Mouse (Mus musculus) lung, embryonic 15.5 days (tissue): ENCODE results near the gene Atp6v0a4. TPM values are rescaled to one million over a fixed set of nuclear protein-coding genes. Genes with fewer than 3 reads are reported as not detected.

Experiments used
- ATAC-seq: fragments of 200-750 bp; cut with Nextera tagmentation; 2 replicates; pipeline ENCODE4 v1.8.0; 2017; ENCODE audit warnings: moderate number of reproducible peaks, borderline replicate concordance; ENCODE audit not compliant: low FRiP score, low TSS enrichment; ENCODE audit errors: extremely low read depth
- H3K27ac ChIP-seq: fragments of 300-500 bp; sonication (generic); 2 replicates; pipeline ENCODE4 v1.5.1; 2015; ENCODE audit warnings: moderate library complexity, mild to moderate bottlenecking, inconsistent platforms
- H3K27me3 ChIP-seq: fragments of 300-500 bp; sonication (generic); 2 replicates; pipeline ENCODE4 v1.6.1; 2015; ENCODE audit warnings: inconsistent platforms
- H3K36me3 ChIP-seq: fragments of 300-500 bp; sonication (generic); 2 replicates; pipeline ENCODE4 v1.6.1; 2015; ENCODE audit warnings: inconsistent platforms
- H3K4me1 ChIP-seq: fragments of 300-500 bp; sonication (generic); 2 replicates; pipeline ENCODE4 v1.6.1; 2015; ENCODE audit warnings: inconsistent platforms
- H3K4me2 ChIP-seq: fragments of 300-500 bp; sonication (generic); 2 replicates; pipeline ENCODE4 v1.6.1; 2015; ENCODE audit warnings: inconsistent platforms, mild to moderate bottlenecking, moderate library complexity
- H3K4me3 ChIP-seq: fragments of 300-500 bp; sonication (generic); 2 replicates; pipeline ENCODE4 v1.5.1; 2015; ENCODE audit warnings: mild to moderate bottlenecking, inconsistent platforms
- H3K9ac ChIP-seq: fragments of 300-500 bp; sonication (generic); 2 replicates; pipeline ENCODE4 v1.6.1; 2015; ENCODE audit warnings: inconsistent platforms
- H3K9me3 ChIP-seq: fragments of 300-500 bp; sonication (generic); 2 replicates; pipeline ENCODE4 v1.6.1; 2016; ENCODE audit warnings: inconsistent platforms
- WGBS: fragments of 180-500 bp; shearing (Covaris S2); methylation state at CpG from one replicate; pipeline ENCODE4 v1.1.7; 2015; 5-methylcytosine and 5-hydroxymethylcytosine counted together
- polyA plus RNA-seq: library from polyadenylated mRNA; unstranded; fragments of >200 nt; fragmentation: Nextera tagmentation; extraction: Ambion mirVana; gene quantifications from 2 replicates; pipeline ENCODE4 v1.2.1, GENCODE M21; 2015

Gene Atp6v0a4
- polyA plus RNA-seq, 1 experiment from 2014 or later, result 5.9 TPM

GRCm38 (mm10) chr6:38032801-38033566 is 91.4 kb downstream of the Atp6v0a4 start:
- Histone ChIP-seq H3K27ac (peak overlapping the region; percentile 71), H3K9ac (no peak overlapping the region), H3K36me3 (no peaks in the 10 kb centered on the region), H3K9me3 (no peaks in the 10 kb centered on the region), H3K4me1 (peaks cover 19% of the 10 kb centered on the region), H3K4me3 (no peak overlapping the region), H3K27me3 (no peaks in the 10 kb centered on the region), H3K4me2 (no peak overlapping the region)
- ATAC-seq, result no peak
- 57% methylated on average over 5 of the region's 5 CpGs for WGBS

DNA sequence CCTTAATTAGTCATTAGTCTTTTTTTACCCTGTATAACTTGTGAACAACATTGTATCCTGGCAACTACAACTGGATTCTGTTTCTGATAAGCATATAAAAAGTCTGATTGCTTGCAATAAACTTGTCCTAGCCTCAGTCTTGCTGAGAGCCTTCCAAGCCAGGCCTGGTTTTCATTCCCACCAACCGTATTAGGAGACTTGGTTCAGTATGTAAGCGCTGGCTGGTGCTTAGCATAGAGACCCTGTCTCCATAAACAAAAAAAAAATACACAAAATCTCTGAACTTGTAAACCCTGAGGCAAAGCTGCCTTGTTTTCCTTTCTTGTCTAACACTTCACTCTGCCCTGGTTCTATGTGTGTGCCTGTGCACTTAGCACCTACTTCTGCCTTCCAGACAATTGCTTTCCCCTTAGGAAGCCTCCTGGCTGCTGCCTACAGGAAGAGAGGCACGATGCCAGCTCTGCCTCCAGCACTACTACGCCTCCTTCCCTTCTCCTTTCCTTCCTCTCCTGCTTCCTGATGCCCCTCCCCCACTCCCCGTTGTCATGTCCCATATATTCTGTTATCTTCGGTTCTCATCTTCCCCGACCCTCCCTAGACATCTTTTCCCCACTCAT is 92.4 kb downstream of the Atp6v0a4 start:
- H3K9ac ChIP-seq, result no peak overlapping the region
- WGBS, result 27% methylated on average over 7 of the region's 7 CpGs
- H3K4me2 ChIP-seq, result no peak overlapping the region
- no peaks in the 10 kb centered on the region for H3K9me3 ChIP-seq
- peaks cover 19% of the 10 kb centered on the region for H3K4me1 ChIP-seq
- H3K27ac ChIP-seq, result peak overlapping the region; percentile 71
- H3K4me3 ChIP-seq, result no peak overlapping the region
- H3K27me3 ChIP-seq, result no peaks in the 10 kb centered on the region
- peak; percentile 53; the same call in 1 of the 2 replicates for ATAC-seq
- H3K36me3 ChIP-seq, result no peaks in the 10 kb centered on the region

GRCm38 (mm10) chr6:38028205-38028604 is 96.2 kb downstream of the Atp6v0a4 start:
- Histone ChIP-seq H3K27ac (0 out of 2 replicates have a peak overlapping the region, but pooled peaks have one; percentile 2), H3K9me3 (no peaks in the 10 kb centered on the region), H3K4me1 (peaks cover 20% of the 10 kb centered on the region), H3K36me3 (no peaks in the 10 kb centered on the region), H3K27me3 (no peaks in the 10 kb centered on the region), H3K9ac (no peak overlapping the region), H3K4me3 (no peak overlapping the region), H3K4me2 (no peak overlapping the region)
- ATAC-seq, result no peak
- 31% methylated on average over 2 of the region's 2 CpGs for WGBS

- Histone ChIP-seq H3K4me2 (no peak overlapping the region), H3K9ac (no peak overlapping the region), H3K9me3 (no peaks in the 10 kb centered on the region), H3K27ac (peak overlapping the region; percentile 2; the same call in 1 of the 2 replicates), H3K4me1 (peaks cover 23% of the 10 kb centered on the region), H3K4me3 (no peak overlapping the region), H3K27me3 (no peaks in the 10 kb centered on the region), H3K36me3 (no peaks in the 10 kb centered on the region)
- no peak for ATAC-seq
- WGBS, result 43% methylated on average over 1 of the region's 1 CpGs
These were observed 96.6 kb downstream of the Atp6v0a4 start for GRCm38 (mm10) chr6:38027771-38028170.

GRCm38 (mm10) chr6:38023284-38023683 is 101.1 kb downstream of the Atp6v0a4 start:
- Histone ChIP-seq H3K9ac (no peak overlapping the region), H3K4me1 (peaks cover 8% of the 10 kb centered on the region; the same call in 1 of the 2 replicates), H3K4me3 (no peak overlapping the region), H3K36me3 (no peaks in the 10 kb centered on the region), H3K9me3 (no peaks in the 10 kb centered on the region), H3K4me2 (peak overlapping the region; percentile 2; the same call in 1 of the 2 replicates), H3K27ac (peak overlapping the region; percentile 35), H3K27me3 (no peaks in the 10 kb centered on the region)
- ATAC-seq, result peak; percentile 70; the same call in 1 of the 2 replicates
- WGBS, result 15% methylated on average over 7 of the region's 7 CpGs

- 81% methylated on average over 7 of the region's 7 CpGs for WGBS
- Histone ChIP-seq H3K36me3 (no peaks in the 10 kb centered on the region), H3K4me1 (peaks cover 8% of the 10 kb centered on the region; the same call in 1 of the 2 replicates), H3K4me2 (no peak overlapping the region), H3K4me3 (no peak overlapping the region), H3K9me3 (no peaks in the 10 kb centered on the region), H3K27ac (no peak overlapping the region), H3K9ac (no peak overlapping the region), H3K27me3 (no peaks in the 10 kb centered on the region)
- no peak; the same call in 1 of the 2 replicates for ATAC-seq
These were observed 103.0 kb downstream of the Atp6v0a4 start for GRCm38 (mm10) chr6:38021406-38021805.

- H3K4me3 ChIP-seq, result no peak overlapping the region
- no peaks in the 10 kb centered on the region for H3K4me1 ChIP-seq
- no peak for ATAC-seq
- 90% methylated on average over 2 of the region's 2 CpGs for WGBS
- no peaks in the 10 kb centered on the region for H3K27me3 ChIP-seq
- no peaks in the 10 kb centered on the region for H3K9me3 ChIP-seq
- H3K27ac ChIP-seq, result no peak overlapping the region
- H3K4me2 ChIP-seq, result no peak overlapping the region
- no peaks in the 10 kb centered on the region for H3K36me3 ChIP-seq
- no peak overlapping the region for H3K9ac ChIP-seq
These were observed 111.6 kb downstream of the Atp6v0a4 start for GRCm38 (mm10) chr6:38012829-38013228.

DNA sequence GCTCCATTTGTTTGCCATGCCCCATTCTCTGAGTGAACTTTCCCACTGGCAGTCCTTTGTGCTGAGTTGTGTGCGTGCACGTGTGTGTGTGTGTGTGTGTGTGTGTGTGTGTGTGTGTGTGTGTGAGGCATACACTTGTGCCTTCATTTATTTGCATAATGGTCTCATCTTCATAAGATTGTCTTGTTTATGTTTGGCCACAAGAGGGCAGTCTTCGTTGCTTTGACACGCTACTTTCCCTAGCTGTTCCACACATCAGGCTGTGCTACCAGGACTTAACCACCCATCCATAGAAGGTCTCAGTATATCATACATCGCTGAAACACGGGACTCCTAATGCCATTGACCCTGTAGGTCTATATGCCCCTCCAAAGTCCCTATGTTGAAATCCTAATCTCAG is 116.9 kb downstream of the Atp6v0a4 start:
- Histone ChIP-seq H3K4me1 (no peaks in the 10 kb centered on the region), H3K9ac (no peak overlapping the region), H3K27me3 (no peaks in the 10 kb centered on the region), H3K4me3 (no peak overlapping the region), H3K4me2 (no peak overlapping the region), H3K36me3 (no peaks in the 10 kb centered on the region), H3K27ac (no peak overlapping the region), H3K9me3 (no peaks in the 10 kb centered on the region)
- WGBS, result 12% methylated on average over 6 of the region's 6 CpGs
- no peak for ATAC-seq

Other genes with a start within 250 kb of the Atp6v0a4 start
- gene Svopl, start 77.6 kb downstream of the Atp6v0a4 start, polyA plus RNA-seq, result 0.97 and 1.3 TPM in 2 replicates
- gene Tmem213, start 15.3 kb downstream of the Atp6v0a4 start, polyA plus RNA-seq, result 49.7 and 58.9 TPM in 2 replicates
- gene D630045J12Rik, start 129.4 kb upstream of the Atp6v0a4 start, polyA plus RNA-seq, result 2.9 and 3.4 TPM in 2 replicates
- gene Zc3hav1l, start 174.7 kb upstream of the Atp6v0a4 start, polyA plus RNA-seq, result 9.3 and 9.5 TPM in 2 replicates
- 7.5 and 7.8 TPM in 2 replicates for gene Zc3hav1, start 230.0 kb upstream of the Atp6v0a4 start, polyA plus RNA-seq